Mouse (Mus musculus): ENCODE measurements around the gene Gabrb1. TPM values are rescaled to one million over a fixed set of nuclear protein-coding genes. Genes with fewer than 3 reads are reported as not detected.

Gene Gabrb1
- polyA plus RNA-seq (2016; fragmentation: Nextera tagmentation; extraction: Ambion mirVana), result 1.9 and 2.1 TPM in 2 replicates

GRCm38 (mm10) chr5:71657482-71658114 lies at the start of gene Gabrb1:
Gabrb1 (plus strand) TSS chr5:71658113.
- Histone ChIP-seq H3K4me1 (peaks cover 5% of the 10 kb centered on the region; the same call in 1 of the 2 replicates), H3K27ac (no peak within 1 kb of the TSS), H3K9ac (peak within 1 kb of the TSS; percentile 49; the same call in 1 of the 2 replicates), H3K27me3 (replicated peaks) (peaks cover 23% of the 10 kb centered on the region), H3K9me3 (no peaks in the 10 kb centered on the region), H3K4me3 (peak within 1 kb of the TSS; percentile 49), H3K36me3 (no peaks in the 10 kb centered on the region), H3K4me2 (replicated peaks) (peak within 1 kb of the TSS; percentile 95)
- ATAC-seq (ENCODE audit: low FRiP score, low read depth), result peak; percentile 88
- 1% methylated on average over 49 of the region's 49 CpGs for WGBS

GRCm38 (mm10) chr5:71608735-71609134 lies 49.2 kb upstream of the Gabrb1 start:
- no peak overlapping the region for H3K9ac ChIP-seq
- no peak overlapping the region for H3K4me2 ChIP-seq (replicated peaks)
- no peaks in the 10 kb centered on the region for H3K27me3 ChIP-seq (replicated peaks)
- no peaks in the 10 kb centered on the region; the same call in 1 of the 2 replicates for H3K4me1 ChIP-seq
- H3K4me3 ChIP-seq, result no peak overlapping the region
- no peaks in the 10 kb centered on the region for H3K36me3 ChIP-seq
- H3K27ac ChIP-seq, result no peak overlapping the region
- no peaks in the 10 kb centered on the region for H3K9me3 ChIP-seq
- WGBS, result 94% methylated on average over 1 of the region's 1 CpGs
- no peak for ATAC-seq (ENCODE audit: low FRiP score, low read depth)

GRCm38 (mm10) chr5:71614311-71614710 lies 43.6 kb upstream of the Gabrb1 start:
- 89% methylated on average over 1 of the region's 1 CpGs for WGBS
- no peaks in the 10 kb centered on the region for H3K36me3 ChIP-seq
- ATAC-seq (ENCODE audit: low FRiP score, low read depth), result no peak

GRCm38 (mm10) chr5:71616734-71617133 lies 41.2 kb upstream of the Gabrb1 start:
- H3K4me1 ChIP-seq, result no peaks in the 10 kb centered on the region
- H3K9me3 ChIP-seq, result no peaks in the 10 kb centered on the region
- no peak overlapping the region for H3K9ac ChIP-seq
- no peak overlapping the region for H3K27ac ChIP-seq
- no peak overlapping the region for H3K4me2 ChIP-seq (replicated peaks)
- 73% methylated on average over 4 of the region's 4 CpGs for WGBS
- no peaks in the 10 kb centered on the region for H3K27me3 ChIP-seq (replicated peaks)
- H3K4me3 ChIP-seq, result no peak overlapping the region
- ATAC-seq (ENCODE audit: low FRiP score, low read depth), result no peak
- no peaks in the 10 kb centered on the region for H3K36me3 ChIP-seq

More at GRCm38 (mm10) chr5:71614311-71614710, 43.6 kb upstream of the Gabrb1 start:
- Histone ChIP-seq H3K4me1 (no peaks in the 10 kb centered on the region), H3K27ac (no peak overlapping the region), H3K9ac (no peak overlapping the region), H3K9me3 (no peaks in the 10 kb centered on the region), H3K4me3 (no peak overlapping the region), H3K27me3 (replicated peaks) (no peaks in the 10 kb centered on the region), H3K4me2 (replicated peaks) (no peak overlapping the region)

- H3K4me3 ChIP-seq, result no peak overlapping the region
- H3K27ac ChIP-seq, result no peak overlapping the region
- no peaks in the 10 kb centered on the region for H3K36me3 ChIP-seq
- no peaks in the 10 kb centered on the region for H3K4me1 ChIP-seq
- no peak for ATAC-seq (ENCODE audit: low FRiP score, low read depth)
- 93% methylated on average over 3 of the region's 3 CpGs for WGBS
- no peaks in the 10 kb centered on the region for H3K27me3 ChIP-seq (replicated peaks)
- H3K4me2 ChIP-seq (replicated peaks), result no peak overlapping the region
- H3K9me3 ChIP-seq, result no peaks in the 10 kb centered on the region
- no peak overlapping the region for H3K9ac ChIP-seq
Observed at GRCm38 (mm10) chr5:71627820-71628219, 30.1 kb upstream of the Gabrb1 start.

GRCm38 (mm10) chr5:71639804-71640203 lies 18.1 kb upstream of the Gabrb1 start:
- no peaks in the 10 kb centered on the region for H3K36me3 ChIP-seq
- H3K4me3 ChIP-seq, result no peak overlapping the region
- H3K9me3 ChIP-seq, result no peaks in the 10 kb centered on the region
- no peak overlapping the region for H3K4me2 ChIP-seq (replicated peaks)
- no peak for ATAC-seq (ENCODE audit: low FRiP score, low read depth)
- H3K27ac ChIP-seq, result no peak overlapping the region
- H3K27me3 ChIP-seq (replicated peaks), result no peaks in the 10 kb centered on the region
- no peaks in the 10 kb centered on the region for H3K4me1 ChIP-seq
- 70% methylated on average over 10 of the region's 10 CpGs for WGBS
- no peak overlapping the region for H3K9ac ChIP-seq

- 77% methylated on average over 2 of the region's 2 CpGs for WGBS
- H3K9ac ChIP-seq, result no peak overlapping the region
Observed at GRCm38 (mm10) chr5:71648108-71648507, 9.8 kb upstream of the Gabrb1 start.

GRCm38 (mm10) chr5:71654056-71654455 lies 3.9 kb upstream of the Gabrb1 start:
- H3K4me3 ChIP-seq, result no peak overlapping the region
- 87% methylated on average over 5 of the region's 5 CpGs for WGBS
- peaks cover 23% of the 10 kb centered on the region for H3K27me3 ChIP-seq (replicated peaks)
- H3K36me3 ChIP-seq, result no peaks in the 10 kb centered on the region
- H3K27ac ChIP-seq, result no peak overlapping the region
- H3K4me1 ChIP-seq, result peaks cover 5% of the 10 kb centered on the region; the same call in 1 of the 2 replicates
- H3K9me3 ChIP-seq, result no peaks in the 10 kb centered on the region
- ATAC-seq (ENCODE audit: low FRiP score, low read depth), result no peak
- H3K4me2 ChIP-seq (replicated peaks), result no peak overlapping the region
- no peak overlapping the region for H3K9ac ChIP-seq

More at GRCm38 (mm10) chr5:71648108-71648507, 9.8 kb upstream of the Gabrb1 start:
- H3K9me3 ChIP-seq, result no peaks in the 10 kb centered on the region
- no peak overlapping the region for H3K4me3 ChIP-seq
- no peak overlapping the region for H3K27ac ChIP-seq
- H3K4me2 ChIP-seq (replicated peaks), result no peak overlapping the region
- H3K4me1 ChIP-seq, result no peaks in the 10 kb centered on the region
- no peak for ATAC-seq (ENCODE audit: low FRiP score, low read depth)
- H3K27me3 ChIP-seq (replicated peaks), result no peaks in the 10 kb centered on the region
- no peaks in the 10 kb centered on the region for H3K36me3 ChIP-seq

- Histone ChIP-seq H3K9ac (no peak overlapping the region), H3K4me1 (peaks cover 5% of the 10 kb centered on the region; the same call in 1 of the 2 replicates), H3K4me2 (replicated peaks) (peak overlapping the region; percentile 95), H3K9me3 (no peaks in the 10 kb centered on the region), H3K27ac (no peak overlapping the region), H3K27me3 (replicated peaks) (peaks cover 23% of the 10 kb centered on the region), H3K4me3 (no peak overlapping the region), H3K36me3 (no peaks in the 10 kb centered on the region)
- 7% methylated on average over 10 of the region's 10 CpGs for WGBS
- ATAC-seq (ENCODE audit: low FRiP score, low read depth), result no peak
Observed at GRCm38 (mm10) chr5:71656771-71657170, 1.1 kb upstream of the Gabrb1 start.

- WGBS, result under 1% methylated on average over 15 of the region's 15 CpGs
- H3K27ac ChIP-seq, result no peak within 1 kb of the TSS
- ATAC-seq (ENCODE audit: low FRiP score, low read depth), result peak; percentile 72
Observed at GRCm38 (mm10) chr5:71658115-71658497, 193 bp downstream of the Gabrb1 start, which contains the start of gene Gabra4. Gabra4 (minus strand) TSS chr5:71658308.

GRCm38 (mm10) chr5:71665593-71665992 lies 7.7 kb downstream of the Gabrb1 start:
- ATAC-seq (ENCODE audit: low FRiP score, low read depth), result no peak
- Histone ChIP-seq H3K4me1 (no peaks in the 10 kb centered on the region), H3K27me3 (replicated peaks) (no peaks in the 10 kb centered on the region), H3K9ac (no peak overlapping the region), H3K4me3 (no peak overlapping the region), H3K36me3 (no peaks in the 10 kb centered on the region), H3K4me2 (replicated peaks) (no peak overlapping the region), H3K27ac (no peak overlapping the region), H3K9me3 (no peaks in the 10 kb centered on the region)
- 52% methylated on average over 4 of the region's 4 CpGs for WGBS

More at GRCm38 (mm10) chr5:71658115-71658497, 193 bp downstream of the Gabrb1 start, which contains the start of gene Gabra4:
- peaks cover 23% of the 10 kb centered on the region for H3K27me3 ChIP-seq (replicated peaks)
- peak within 1 kb of the TSS; percentile 49 for H3K4me3 ChIP-seq
- H3K4me2 ChIP-seq (replicated peaks), result peak within 1 kb of the TSS; percentile 95
- no peaks in the 10 kb centered on the region for H3K9me3 ChIP-seq
- H3K4me1 ChIP-seq, result peaks cover 5% of the 10 kb centered on the region; the same call in 1 of the 2 replicates
- peak within 1 kb of the TSS; percentile 49; the same call in 1 of the 2 replicates for H3K9ac ChIP-seq
- no peaks in the 10 kb centered on the region for H3K36me3 ChIP-seq

- peaks cover 11% of the 10 kb centered on the region; the same call in 1 of the 2 replicates for H3K4me1 ChIP-seq
- WGBS, result under 1% methylated on average over 19 of the region's 19 CpGs
- ATAC-seq (ENCODE audit: low FRiP score, low read depth), result no peak
- H3K27me3 ChIP-seq (replicated peaks), result 0 out of 2 replicates have a peak, but pooled peaks cover 2% of the 10 kb centered on the region
- no peak overlapping the region for H3K27ac ChIP-seq
- H3K4me3 ChIP-seq, result peak overlapping the region; percentile 49
- peak overlapping the region; percentile 96 for H3K4me2 ChIP-seq (replicated peaks)
- no peaks in the 10 kb centered on the region for H3K9me3 ChIP-seq
- H3K9ac ChIP-seq, result 0 out of 2 replicates have a peak overlapping the region, but pooled peaks have one; percentile 47
- no peaks in the 10 kb centered on the region for H3K36me3 ChIP-seq
Observed at GRCm38 (mm10) chr5:71699696-71700467, 42.0 kb downstream of the Gabrb1 start.
